Mouse (Mus musculus) hindbrain, postnatal 0 days (tissue): Measurements from ENCODE around the gene Zzef1. TPM values are rescaled to one million over a fixed set of nuclear protein-coding genes. Genes with fewer than 3 reads are reported as not detected.
"Not testable (repeated sequence)": the region's sequence is repeated elsewhere in the genome, so short reads cannot be mapped to it uniquely, and the experiment has no call there.

Experiments used
- ATAC-seq: fragments of 200-750 bp; cut with Nextera tagmentation; 2 replicates; pipeline ENCODE4 v1.8.0; 2017; ENCODE audit warnings: mild to moderate bottlenecking, moderate TSS enrichment, moderate library complexity
- DNase-seq: peaks from one replicate; pipeline ENCODE4 v3.0.0-alpha.2; 2015; ENCODE audit warnings: low spot score
- H3K27ac ChIP-seq: fragments of 300-500 bp; sonication (generic); 2 replicates; pipeline ENCODE4 v1.5.1; 2014; ENCODE audit warnings: mild to moderate bottlenecking
- H3K27me3 ChIP-seq: fragments of 300-500 bp; sonication (generic); 2 replicates; pipeline ENCODE4 v1.6.1; 2014; ENCODE audit warnings: low read length, mixed read lengths; ENCODE audit not compliant: insufficient read depth
- H3K36me3 ChIP-seq: fragments of 300-500 bp; sonication (generic); 2 replicates; pipeline ENCODE4 v1.6.1; 2014; ENCODE audit warnings: low read length, mixed read lengths; ENCODE audit not compliant: insufficient read depth
- H3K4me1 ChIP-seq: fragments of 300-500 bp; sonication (generic); 2 replicates; pipeline ENCODE4 v1.6.1; 2014; ENCODE audit warnings: antibody characterized with exemption, low read length, mixed read lengths; ENCODE audit not compliant: insufficient read depth
- H3K4me2 ChIP-seq: fragments of 300-500 bp; sonication (generic); 2 replicates; pipeline ENCODE4 v1.6.1; 2014; ENCODE audit warnings: low read depth, mild to moderate bottlenecking, low read length, moderate library complexity, mixed read lengths
- H3K4me3 ChIP-seq: fragments of 300-500 bp; sonication (generic); 2 replicates; pipeline ENCODE4 v1.5.1; 2014; ENCODE audit warnings: low read length
- H3K9ac ChIP-seq: fragments of 300-500 bp; sonication (generic); replicated peaks from 2 replicates; pipeline ENCODE4 v1.6.1; 2014; ENCODE audit warnings: mild to moderate bottlenecking, low read length, moderate library complexity, mixed read lengths
- H3K9me3 ChIP-seq: fragments of 300-500 bp; sonication (generic); 2 replicates; pipeline ENCODE4 v1.6.1; 2016; ENCODE audit warnings: low read length, mixed read lengths
- CTCF ChIP-seq: IDR thresholded peaks from 2 replicates; pipeline ENCODE4 v1.5.1; 2016; ENCODE audit warnings: antibody characterized with exemption, control low read depth, low read depth
- WGBS: fragments of 180-500 bp; shearing (Covaris S2); extraction: QIAGEN DNeasy Blood & Tissue Kit; methylation state at CpG from one replicate; pipeline ENCODE4 v1.1.7; 2014; 5-methylcytosine and 5-hydroxymethylcytosine counted together
- polyA plus RNA-seq: library from polyadenylated mRNA; unstranded; fragments of >200 nt; fragmentation: Nextera tagmentation; extraction: Ambion mirVana; gene quantifications from 2 replicates; pipeline ENCODE4 v1.2.1, GENCODE M21; 2015
- total RNA-seq: library from RNA; depleted of rRNA; stranded (reverse); fragments of >200 nt; gene quantifications from 2 replicates; pipeline ENCODE4 v1.2.3, GENCODE M21; 2014

Gene Zzef1
- total and polyA plus RNA-seq, 2 experiments from 2014 or later = 9.4 to 43.2 TPM

- Histone ChIP-seq H3K27me3 (no peaks in the 10 kb centered on the region), H3K9ac (no peak overlapping the region), H3K4me1 (no peaks in the 10 kb centered on the region), H3K4me3 (no peak overlapping the region), H3K36me3 (peaks cover 23% of the 10 kb centered on the region), H3K4me2 (no peak overlapping the region), H3K27ac (no peak overlapping the region), H3K9me3 (no peaks in the 10 kb centered on the region)
- ATAC-seq (no peak), DNase-seq (no peak)
- no peak for TF ChIP-seq CTCF
- 95% methylated on average over 3 of the region's 3 CpGs for WGBS
Measured at GRCm38 (mm10) chr11:72769061-72769460, 27.0 kb upstream of the Zzef1 start.

- no peak for ATAC-seq
- H3K4me3 ChIP-seq = no peak overlapping the region
- H3K9me3 ChIP-seq = no peaks in the 10 kb centered on the region
- no peak overlapping the region for H3K4me2 ChIP-seq
- no peak overlapping the region for H3K27ac ChIP-seq
- no peak for TF ChIP-seq CTCF
- H3K4me1 ChIP-seq = no peaks in the 10 kb centered on the region
- 90% methylated on average over 3 of the region's 3 CpGs for WGBS
- H3K36me3 ChIP-seq = peaks cover 16% of the 10 kb centered on the region
- no peak overlapping the region for H3K9ac ChIP-seq
- no peaks in the 10 kb centered on the region for H3K27me3 ChIP-seq
- no peak for DNase-seq
Measured at GRCm38 (mm10) chr11:72770324-72770723, 25.7 kb upstream of the Zzef1 start.

GRCm38 (mm10) chr11:72770816-72771215 is 25.2 kb upstream of the Zzef1 start:
- no peak for DNase-seq
- H3K27me3 ChIP-seq = no peaks in the 10 kb centered on the region
- H3K9ac ChIP-seq = no peak overlapping the region
- H3K4me2 ChIP-seq = no peak overlapping the region
- no peak overlapping the region for H3K27ac ChIP-seq
- no peaks in the 10 kb centered on the region for H3K9me3 ChIP-seq
- TF ChIP-seq CTCF = no peak
- WGBS = 84% methylated on average over 5 of the region's 5 CpGs
- peaks cover 16% of the 10 kb centered on the region for H3K36me3 ChIP-seq
- no peaks in the 10 kb centered on the region for H3K4me1 ChIP-seq
- no peak for ATAC-seq
- H3K4me3 ChIP-seq = no peak overlapping the region

- DNase-seq (no peak), ATAC-seq (no peak)
- Histone ChIP-seq H3K4me3 (no peak overlapping the region), H3K4me1 (no peaks in the 10 kb centered on the region), H3K9ac (no peak overlapping the region), H3K9me3 (no peaks in the 10 kb centered on the region), H3K27me3 (no peaks in the 10 kb centered on the region), H3K36me3 (peaks cover 16% of the 10 kb centered on the region), H3K4me2 (no peak overlapping the region), H3K27ac (no peak overlapping the region)
- TF ChIP-seq CTCF = no peak
- 74% methylated on average over 4 of the region's 4 CpGs for WGBS
Measured at GRCm38 (mm10) chr11:72771461-72771860, 24.6 kb upstream of the Zzef1 start.

- H3K9me3 ChIP-seq, ATAC-seq, H3K27ac ChIP-seq, H3K9ac ChIP-seq, H3K27me3 ChIP-seq, DNase-seq, H3K4me1 ChIP-seq, H3K4me2 ChIP-seq, H3K4me3 ChIP-seq: not testable (repeated sequence)
- TF ChIP-seq CTCF = peak; percentile 22
- peaks cover 13% of the 10 kb centered on the region for H3K36me3 ChIP-seq
- 46% methylated on average over 1 of the region's 1 CpGs for whole genome bisulfite sequencing
Measured at GRCm38 (mm10) chr11:72772611-72773010, 23.4 kb upstream of the Zzef1 start.

GRCm38 (mm10) chr11:72778957-72779356 is 17.1 kb upstream of the Zzef1 start:
- ATAC-seq = no peak

GRCm38 (mm10) chr11:72782103-72782502 is 13.9 kb upstream of the Zzef1 start:
- ATAC-seq (no peak), DNase-seq (no peak)
- Histone ChIP-seq H3K4me2 (no peak overlapping the region), H3K4me1 (no peaks in the 10 kb centered on the region), H3K27ac (no peak overlapping the region), H3K4me3 (no peak overlapping the region), H3K36me3 (no peaks in the 10 kb centered on the region), H3K9me3 (no peaks in the 10 kb centered on the region), H3K27me3 (no peaks in the 10 kb centered on the region), H3K9ac (no peak overlapping the region)
- 69% methylated on average over 2 of the region's 2 CpGs for WGBS
- no peak for TF ChIP-seq CTCF

More at GRCm38 (mm10) chr11:72778957-72779356, 17.1 kb upstream of the Zzef1 start:
- no peaks in the 10 kb centered on the region for H3K4me1 ChIP-seq
- H3K9me3 ChIP-seq = no peaks in the 10 kb centered on the region
- H3K9ac ChIP-seq = no peak overlapping the region
- H3K4me3 ChIP-seq = no peak overlapping the region
- H3K27ac ChIP-seq = no peak overlapping the region
- no peak for DNase-seq
- no peaks in the 10 kb centered on the region for H3K27me3 ChIP-seq
- TF ChIP-seq CTCF = no peak
- no peak overlapping the region for H3K4me2 ChIP-seq
- H3K36me3 ChIP-seq = no peaks in the 10 kb centered on the region

- no peaks in the 10 kb centered on the region for H3K27me3 ChIP-seq
Measured at GRCm38 (mm10) chr11:72782503-72782902, 13.5 kb upstream of the Zzef1 start.

More at GRCm38 (mm10) chr11:72782503-72782902, 13.5 kb upstream of the Zzef1 start:
- no peaks in the 10 kb centered on the region for H3K36me3 ChIP-seq
- no peak for TF ChIP-seq CTCF
- no peaks in the 10 kb centered on the region for H3K4me1 ChIP-seq
- H3K9me3 ChIP-seq = no peaks in the 10 kb centered on the region
- H3K4me3 ChIP-seq = no peak overlapping the region
- H3K9ac ChIP-seq = no peak overlapping the region
- no peak for ATAC-seq
- no peak overlapping the region for H3K4me2 ChIP-seq
- 74% methylated on average over 3 of the region's 3 CpGs for WGBS
- DNase-seq = no peak
- no peak overlapping the region for H3K27ac ChIP-seq
